Mouse (Mus musculus): ENCODE results near the gene Socs1. TPM values are rescaled to one million over a fixed set of nuclear protein-coding genes. Genes with fewer than 3 reads are reported as not detected.

Gene Socs1
- polyA plus RNA-seq, 1 experiment from 2014 or later = 6.9 TPM

- peak; percentile 82 for ATAC-seq
- Histone ChIP-seq H3K9me3 (no peaks in the 10 kb centered on the region), H3K4me1 (replicated peaks) (peaks cover 13% of the 10 kb centered on the region), H3K9ac (no peak overlapping the region), H3K4me2 (replicated peaks) (no peak overlapping the region), H3K27ac (no peak overlapping the region), H3K4me3 (replicated peaks) (no peak overlapping the region), H3K36me3 (no peaks in the 10 kb centered on the region), H3K27me3 (replicated peaks) (no peaks in the 10 kb centered on the region)
- WGBS = 35% methylated on average over 7 of the region's 7 CpGs
These were observed 35.5 kb downstream of the Socs1 start for GRCm38 (mm10) chr16:10749824-10750223.

- no peak overlapping the region for H3K4me2 ChIP-seq (replicated peaks)
- no peaks in the 10 kb centered on the region for H3K36me3 ChIP-seq
- H3K4me3 ChIP-seq (replicated peaks) = no peak overlapping the region
- 35% methylated on average over 7 of the region's 7 CpGs for WGBS
- H3K27ac ChIP-seq = no peak overlapping the region
- H3K9ac ChIP-seq = no peak overlapping the region
- no peaks in the 10 kb centered on the region for H3K27me3 ChIP-seq (replicated peaks)
- peaks cover 13% of the 10 kb centered on the region for H3K4me1 ChIP-seq (replicated peaks)
- no peaks in the 10 kb centered on the region for H3K9me3 ChIP-seq
- peak; percentile 22 for ATAC-seq
These were observed 36.1 kb downstream of the Socs1 start for GRCm38 (mm10) chr16:10749226-10749625.

- Histone ChIP-seq H3K4me2 (replicated peaks) (no peak overlapping the region), H3K36me3 (no peaks in the 10 kb centered on the region), H3K9ac (no peak overlapping the region), H3K27me3 (replicated peaks) (no peaks in the 10 kb centered on the region), H3K27ac (no peak overlapping the region), H3K9me3 (no peaks in the 10 kb centered on the region), H3K4me3 (replicated peaks) (no peak overlapping the region), H3K4me1 (replicated peaks) (peaks cover 3% of the 10 kb centered on the region; the same call in 1 of the 2 replicates)
- ATAC-seq = peak; percentile 69
- 65% methylated on average over 2 of the region's 2 CpGs for WGBS
These were observed 44.3 kb downstream of the Socs1 start for GRCm38 (mm10) chr16:10741082-10741481.

GRCm38 (mm10) chr16:10739854-10740398, 45.4 kb downstream of the Socs1 start:
- no peak overlapping the region for H3K9ac ChIP-seq
- no peaks in the 10 kb centered on the region for H3K36me3 ChIP-seq
- H3K9me3 ChIP-seq = no peaks in the 10 kb centered on the region
- H3K4me2 ChIP-seq (replicated peaks) = no peak overlapping the region
- H3K27ac ChIP-seq = no peak overlapping the region
- H3K4me1 ChIP-seq (replicated peaks) = peaks cover 3% of the 10 kb centered on the region; the same call in 1 of the 2 replicates
- WGBS = 73% methylated on average over 9 of the region's 9 CpGs
- no peak overlapping the region for H3K4me3 ChIP-seq (replicated peaks)
- H3K27me3 ChIP-seq (replicated peaks) = no peaks in the 10 kb centered on the region
- ATAC-seq = no peak

- whole genome bisulfite sequencing = 84% methylated on average over 3 of the region's 3 CpGs
- no peaks in the 10 kb centered on the region for H3K27me3 ChIP-seq (replicated peaks)
- H3K4me2 ChIP-seq (replicated peaks) = no peak overlapping the region
- no peak overlapping the region for H3K4me3 ChIP-seq (replicated peaks)
- no peaks in the 10 kb centered on the region for H3K9me3 ChIP-seq
- ATAC-seq = no peak
- H3K9ac ChIP-seq = no peak overlapping the region
- H3K36me3 ChIP-seq = no peaks in the 10 kb centered on the region
- H3K27ac ChIP-seq = no peak overlapping the region
- peaks cover 3% of the 10 kb centered on the region; the same call in 1 of the 2 replicates for H3K4me1 ChIP-seq (replicated peaks)
These were observed 46.5 kb downstream of the Socs1 start for GRCm38 (mm10) chr16:10738866-10739265.

- no peaks in the 10 kb centered on the region for H3K27me3 ChIP-seq (replicated peaks)
- ATAC-seq = no peak
- no peak overlapping the region for H3K4me2 ChIP-seq (replicated peaks)
- peaks cover 3% of the 10 kb centered on the region; the same call in 1 of the 2 replicates for H3K4me1 ChIP-seq (replicated peaks)
- no peak overlapping the region for H3K9ac ChIP-seq
- 58% methylated on average over 2 of the region's 2 CpGs for WGBS
- no peaks in the 10 kb centered on the region for H3K36me3 ChIP-seq
- H3K27ac ChIP-seq = peak overlapping the region; percentile 55; the same call in 1 of the 2 replicates
- no peak overlapping the region for H3K4me3 ChIP-seq (replicated peaks)
- H3K9me3 ChIP-seq = no peaks in the 10 kb centered on the region
These were observed 47.8 kb downstream of the Socs1 start for GRCm38 (mm10) chr16:10737571-10737970.

GRCm38 (mm10) chr16:10736364-10736763, 49.0 kb downstream of the Socs1 start:
- H3K36me3 ChIP-seq = no peaks in the 10 kb centered on the region
- H3K27me3 ChIP-seq (replicated peaks) = no peaks in the 10 kb centered on the region
- no peak overlapping the region for H3K27ac ChIP-seq
- no peaks in the 10 kb centered on the region for H3K9me3 ChIP-seq
- H3K9ac ChIP-seq = no peak overlapping the region
- H3K4me2 ChIP-seq (replicated peaks) = no peak overlapping the region
- H3K4me3 ChIP-seq (replicated peaks) = no peak overlapping the region
- ATAC-seq = no peak
- peaks cover 3% of the 10 kb centered on the region; the same call in 1 of the 2 replicates for H3K4me1 ChIP-seq (replicated peaks)
- WGBS = 73% methylated on average over 10 of the region's 10 CpGs

- peaks cover 2% of the 10 kb centered on the region; the same call in 1 of the 2 replicates for H3K4me1 ChIP-seq (replicated peaks)
- H3K9ac ChIP-seq = no peak overlapping the region
- ATAC-seq = no peak
- H3K4me3 ChIP-seq (replicated peaks) = no peak overlapping the region
- no peaks in the 10 kb centered on the region for H3K36me3 ChIP-seq
- no peaks in the 10 kb centered on the region for H3K9me3 ChIP-seq
- no peak overlapping the region for H3K27ac ChIP-seq
- no peaks in the 10 kb centered on the region for H3K27me3 ChIP-seq (replicated peaks)
- 73% methylated on average over 2 of the region's 2 CpGs for WGBS
- no peak overlapping the region for H3K4me2 ChIP-seq (replicated peaks)
These were observed 49.6 kb downstream of the Socs1 start for GRCm38 (mm10) chr16:10735781-10736180.

GRCm38 (mm10) chr16:10732421-10732820, 52.9 kb downstream of the Socs1 start:
- 60% methylated on average over 5 of the region's 5 CpGs for WGBS
- no peak overlapping the region for H3K9ac ChIP-seq
- H3K27ac ChIP-seq = no peak overlapping the region
- H3K9me3 ChIP-seq = no peaks in the 10 kb centered on the region
- peak; percentile 88 for ATAC-seq
- H3K4me1 ChIP-seq (replicated peaks) = 0 out of 2 replicates have a peak, but pooled peaks cover 3% of the 10 kb centered on the region
- H3K36me3 ChIP-seq = no peaks in the 10 kb centered on the region
- peak overlapping the region; percentile 4; the same call in 1 of the 2 replicates for H3K4me2 ChIP-seq (replicated peaks)
- H3K27me3 ChIP-seq (replicated peaks) = no peaks in the 10 kb centered on the region
- no peak overlapping the region for H3K4me3 ChIP-seq (replicated peaks)

Other genes with a start within 250 kb of the Socs1 start
- 14.1 and 14.7 TPM in 2 replicates for gene Dexi, start 242.5 kb downstream of the Socs1 start, polyA plus RNA-seq (2015; fragmentation: Nextera tagmentation; extraction: Ambion mirVana)
- 26.8 and 27.2 TPM in 2 replicates for gene Clec16a, start 240.2 kb downstream of the Socs1 start, polyA plus RNA-seq (2015; fragmentation: Nextera tagmentation; extraction: Ambion mirVana)
- gene Tnp2, start 3.1 kb upstream of the Socs1 start, polyA plus RNA-seq (2015; fragmentation: Nextera tagmentation; extraction: Ambion mirVana) = not detected in 2 replicates
- not detected in 2 replicates for gene Prm3, start 5.4 kb upstream of the Socs1 start, polyA plus RNA-seq (2015; fragmentation: Nextera tagmentation; extraction: Ambion mirVana)
- gene Prm2, start 10.6 kb upstream of the Socs1 start, polyA plus RNA-seq (2015; fragmentation: Nextera tagmentation; extraction: Ambion mirVana) = not detected in 2 replicates
- gene Prm1, start 20.3 kb upstream of the Socs1 start, polyA plus RNA-seq (2015; fragmentation: Nextera tagmentation; extraction: Ambion mirVana) = not detected in 2 replicates
- not detected in 2 replicates for gene Gm11172, start 27.4 kb upstream of the Socs1 start, polyA plus RNA-seq (2015; fragmentation: Nextera tagmentation; extraction: Ambion mirVana)
- gene Rmi2, start 49.5 kb upstream of the Socs1 start, polyA plus RNA-seq (2015; fragmentation: Nextera tagmentation; extraction: Ambion mirVana) = 2.8 and 4.1 TPM in 2 replicates